Mouse (Mus musculus) midbrain, embryonic 11.5 days (tissue): ENCODE results near the gene Sectm1a. TPM values are rescaled to one million over a fixed set of nuclear protein-coding genes. Genes with fewer than 3 reads are reported as not detected.

Experiments used
- ATAC-seq: fragments of 200-750 bp; cut with Nextera tagmentation; 2 replicates; pipeline ENCODE4 v1.8.0; 2017; ENCODE audit warnings: moderate TSS enrichment, moderate library complexity; ENCODE audit not compliant: low FRiP score
- DNase-seq: peaks from one replicate; pipeline ENCODE4 v3.0.0; 2015; ENCODE audit warnings: low spot score; ENCODE audit errors: missing footprints
- H3K27ac ChIP-seq: fragments of 300-500 bp; sonication (generic); 2 replicates; pipeline ENCODE4 v1.5.1; 2014; ENCODE audit warnings: low read depth, low read length
- H3K27me3 ChIP-seq: fragments of 300-500 bp; sonication (generic); 2 replicates; pipeline ENCODE4 v1.6.1; 2014; ENCODE audit warnings: mild to moderate bottlenecking, low read length, moderate library complexity, mixed read lengths; ENCODE audit not compliant: control insufficient read depth, insufficient read depth
- H3K36me3 ChIP-seq: fragments of 300-500 bp; sonication (generic); 2 replicates; pipeline ENCODE4 v1.6.1; 2014; ENCODE audit warnings: mild to moderate bottlenecking, low read length, moderate library complexity, mixed read lengths; ENCODE audit not compliant: control insufficient read depth, insufficient read depth
- H3K4me1 ChIP-seq: fragments of 300-500 bp; sonication (generic); 2 replicates; pipeline ENCODE4 v1.6.1; 2014; ENCODE audit warnings: low read length; ENCODE audit not compliant: control insufficient read depth, insufficient read depth
- H3K4me2 ChIP-seq: fragments of 300-500 bp; sonication (generic); 2 replicates; pipeline ENCODE4 v1.6.1; 2014; ENCODE audit warnings: mild to moderate bottlenecking, moderate library complexity
- H3K4me3 ChIP-seq: fragments of 300-500 bp; sonication (generic); 2 replicates; pipeline ENCODE4 v1.5.1; 2014; ENCODE audit warnings: low read depth, low read length
- H3K9ac ChIP-seq: fragments of 300-500 bp; sonication (generic); 2 replicates; pipeline ENCODE4 v1.6.1; 2014; ENCODE audit warnings: low read length
- H3K9me3 ChIP-seq: fragments of 300-500 bp; sonication (generic); 2 replicates; pipeline ENCODE4 v1.6.1; 2016; ENCODE audit warnings: low read length; ENCODE audit not compliant: control insufficient read depth
- whole genome bisulfite sequencing: fragments of 180-500 bp; shearing (Covaris S2); extraction: QIAGEN DNeasy Blood & Tissue Kit; methylation state at CpG from one replicate; pipeline ENCODE4 v1.1.7; 2014; 5-methylcytosine and 5-hydroxymethylcytosine counted together
- polyA plus RNA-seq: library from polyadenylated mRNA; unstranded; fragments of >200 nt; fragmentation: Nextera tagmentation; extraction: Ambion mirVana; gene quantifications from 2 replicates; pipeline ENCODE4 v1.2.1, GENCODE M21; 2014

Sectm1a gene
- polyA plus RNA-seq, 1 experiment from 2014 or later = not detected

- no peak for DNase-seq
- H3K9ac ChIP-seq = no peak overlapping the region
- H3K4me1 ChIP-seq = no peaks in the 10 kb centered on the region
- no peak for ATAC-seq
- H3K27ac ChIP-seq = no peak overlapping the region
- no peaks in the 10 kb centered on the region for H3K36me3 ChIP-seq
- 91% methylated on average over 4 of the region's 4 CpGs for WGBS
- H3K27me3 ChIP-seq = no peaks in the 10 kb centered on the region
- H3K4me2 ChIP-seq = no peak overlapping the region
- H3K9me3 ChIP-seq = no peaks in the 10 kb centered on the region
- H3K4me3 ChIP-seq = no peak overlapping the region
These were observed 21.5 kb downstream of the Sectm1a start for GRCm38 (mm10) chr11:121059471-121059870.

DNA sequence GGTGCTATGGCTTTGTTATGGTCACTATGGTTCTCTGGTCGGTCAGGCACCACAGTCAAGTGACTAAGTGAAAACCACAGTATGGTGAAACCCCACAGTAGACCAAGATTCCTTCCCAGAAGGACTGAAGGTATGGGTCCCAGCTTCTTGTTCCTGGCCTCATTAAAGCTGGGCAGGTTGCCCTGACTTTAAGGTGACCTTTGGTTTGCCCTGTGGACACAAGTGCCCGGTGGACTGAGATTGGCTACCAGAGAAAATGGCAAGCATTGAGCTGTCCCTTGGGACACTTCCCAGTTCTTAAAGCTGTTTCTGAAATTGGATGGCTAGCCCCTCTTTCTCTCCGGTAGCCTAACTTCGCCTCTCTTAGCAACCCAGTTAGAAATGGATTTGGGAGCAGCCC lies 22.1 kb downstream of the Sectm1a start:
- no peak overlapping the region for H3K9ac ChIP-seq
- H3K4me3 ChIP-seq = no peak overlapping the region
- ATAC-seq = no peak
- H3K36me3 ChIP-seq = no peaks in the 10 kb centered on the region
- H3K27me3 ChIP-seq = no peaks in the 10 kb centered on the region
- WGBS = 89% methylated on average over 4 of the region's 4 CpGs
- H3K9me3 ChIP-seq = no peaks in the 10 kb centered on the region
- no peaks in the 10 kb centered on the region for H3K4me1 ChIP-seq
- H3K27ac ChIP-seq = no peak overlapping the region
- H3K4me2 ChIP-seq = no peak overlapping the region
- DNase-seq = no peak

DNA sequence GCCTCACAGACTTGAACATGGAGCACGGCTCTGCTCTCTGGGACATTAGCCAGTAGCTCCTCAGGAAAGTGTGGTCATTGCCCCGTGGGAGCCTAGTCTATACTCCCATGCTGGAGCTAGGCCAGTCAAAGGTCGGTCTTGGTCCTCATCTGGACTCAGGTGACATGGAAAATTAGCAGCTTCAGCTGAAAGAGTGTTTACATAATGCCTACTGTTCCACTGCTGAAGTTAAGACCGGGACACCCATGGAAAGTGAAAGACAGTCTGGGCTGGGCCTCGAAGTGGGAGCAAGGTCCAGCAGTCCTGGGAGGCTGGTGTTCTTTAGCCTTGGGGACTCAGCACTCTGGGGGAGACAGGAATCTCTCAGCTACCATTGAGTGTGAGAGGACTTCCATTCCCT lies 22.9 kb downstream of the Sectm1a start:
- 85% methylated on average over 5 of the region's 5 CpGs for WGBS
- H3K4me2 ChIP-seq = no peak overlapping the region
- H3K27me3 ChIP-seq = no peaks in the 10 kb centered on the region
- no peaks in the 10 kb centered on the region for H3K4me1 ChIP-seq
- H3K9ac ChIP-seq = no peak overlapping the region
- H3K27ac ChIP-seq = no peak overlapping the region
- H3K9me3 ChIP-seq = no peaks in the 10 kb centered on the region
- DNase-seq (no peak), ATAC-seq (no peak)
- no peak overlapping the region for H3K4me3 ChIP-seq
- H3K36me3 ChIP-seq = no peaks in the 10 kb centered on the region

GRCm38 (mm10) chr11:121056536-121057236 lies 24.3 kb downstream of the Sectm1a start:
- 72% methylated on average over 7 of the region's 7 CpGs for WGBS
- no peaks in the 10 kb centered on the region for H3K4me1 ChIP-seq
- DNase-seq = no peak
- no peaks in the 10 kb centered on the region for H3K36me3 ChIP-seq
- H3K9me3 ChIP-seq = no peaks in the 10 kb centered on the region
- no peak for ATAC-seq
- H3K4me3 ChIP-seq = no peak overlapping the region
- no peak overlapping the region for H3K4me2 ChIP-seq
- H3K27ac ChIP-seq = no peak overlapping the region
- H3K9ac ChIP-seq = no peak overlapping the region
- no peaks in the 10 kb centered on the region for H3K27me3 ChIP-seq

- ATAC-seq (peak; percentile 44; the same call in 1 of the 2 replicates), DNase-seq (peak; percentile 99)
- H3K27ac ChIP-seq = no peak overlapping the region
- H3K4me1 ChIP-seq = no peaks in the 10 kb centered on the region
- no peaks in the 10 kb centered on the region for H3K9me3 ChIP-seq
- 12% methylated on average over 8 of the region's 8 CpGs for WGBS
- no peak overlapping the region for H3K4me2 ChIP-seq
- H3K9ac ChIP-seq = no peak overlapping the region
- H3K36me3 ChIP-seq = no peaks in the 10 kb centered on the region
- no peaks in the 10 kb centered on the region for H3K27me3 ChIP-seq
- no peak overlapping the region for H3K4me3 ChIP-seq
These were observed 27.5 kb downstream of the Sectm1a start for GRCm38 (mm10) chr11:121053536-121053935.

GRCm38 (mm10) chr11:121052387-121052786 lies 28.6 kb downstream of the Sectm1a start:
- 76% methylated on average over 4 of the region's 4 CpGs for WGBS
- no peak for DNase-seq
- no peak for ATAC-seq

GRCm38 (mm10) chr11:121051793-121052192 lies 29.2 kb downstream of the Sectm1a start:
- H3K9me3 ChIP-seq = no peaks in the 10 kb centered on the region
- no peak overlapping the region for H3K4me2 ChIP-seq
- DNase-seq = no peak
- 66% methylated on average over 1 of the region's 1 CpGs for WGBS
- H3K36me3 ChIP-seq = no peaks in the 10 kb centered on the region
- no peaks in the 10 kb centered on the region for H3K27me3 ChIP-seq
- no peak overlapping the region for H3K27ac ChIP-seq
- no peaks in the 10 kb centered on the region for H3K4me1 ChIP-seq
- H3K4me3 ChIP-seq = no peak overlapping the region
- ATAC-seq = no peak
- H3K9ac ChIP-seq = no peak overlapping the region

More at GRCm38 (mm10) chr11:121052387-121052786, 28.6 kb downstream of the Sectm1a start:
- no peaks in the 10 kb centered on the region for H3K27me3 ChIP-seq
- H3K4me2 ChIP-seq = no peak overlapping the region
- H3K9ac ChIP-seq = no peak overlapping the region
- H3K27ac ChIP-seq = no peak overlapping the region
- H3K36me3 ChIP-seq = no peaks in the 10 kb centered on the region
- no peaks in the 10 kb centered on the region for H3K9me3 ChIP-seq
- no peak overlapping the region for H3K4me3 ChIP-seq
- no peaks in the 10 kb centered on the region for H3K4me1 ChIP-seq

DNA sequence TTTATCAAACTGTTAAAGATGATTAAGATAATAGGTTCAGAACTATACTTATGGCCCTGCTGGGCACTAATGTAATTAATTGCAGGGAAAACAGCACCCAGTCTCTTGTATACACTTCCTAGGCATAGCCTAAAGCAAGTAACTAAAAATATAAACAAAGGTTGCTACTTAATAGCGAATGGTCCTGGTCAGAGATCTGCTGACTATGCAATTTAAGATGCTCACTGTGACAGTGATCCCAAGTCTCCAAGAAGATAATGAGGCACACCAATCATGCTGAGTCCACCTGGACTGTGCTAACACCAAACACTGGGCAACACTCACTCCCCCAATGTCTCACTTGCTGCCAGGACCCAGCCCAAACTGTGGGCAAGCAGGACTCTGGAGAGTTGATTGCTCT lies 31.2 kb downstream of the Sectm1a start:
- Histone ChIP-seq H3K4me3 (no peak overlapping the region), H3K4me2 (no peak overlapping the region), H3K9me3 (no peaks in the 10 kb centered on the region), H3K27me3 (no peaks in the 10 kb centered on the region), H3K36me3 (no peaks in the 10 kb centered on the region), H3K9ac (no peak overlapping the region), H3K4me1 (no peaks in the 10 kb centered on the region), H3K27ac (no peak overlapping the region)
- DNase-seq (no peak), ATAC-seq (no peak)
- WGBS = 71% methylated on average over 1 of the region's 1 CpGs

DNA sequence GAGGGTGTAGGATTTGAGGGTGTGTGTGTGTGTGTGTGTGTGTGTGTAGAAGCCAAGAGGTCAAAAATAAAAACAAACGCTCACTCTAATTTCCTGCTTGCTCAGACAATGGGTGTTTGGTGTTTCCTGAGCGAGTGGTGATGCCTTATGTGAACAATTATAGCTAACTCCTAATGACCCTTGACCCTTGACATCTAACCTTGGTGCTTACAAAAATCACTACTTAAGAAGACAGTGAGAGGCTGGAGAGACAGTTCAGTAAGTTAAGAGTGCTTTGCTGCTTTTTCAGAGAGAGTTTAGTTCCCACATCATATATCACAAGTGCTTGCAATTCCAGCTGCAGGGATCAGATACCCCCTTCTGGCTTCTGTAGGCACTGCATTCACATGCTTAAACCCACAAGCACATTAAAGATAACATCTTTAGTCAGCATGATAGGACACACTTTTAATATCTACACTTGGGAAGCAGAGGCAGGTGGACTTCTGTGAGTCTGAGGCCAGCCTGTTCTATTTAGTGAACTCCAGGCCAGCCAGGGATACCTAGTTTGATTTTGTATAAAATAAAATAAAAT lies 33.1 kb downstream of the Sectm1a start:
- no peak overlapping the region for H3K27ac ChIP-seq
- no peak overlapping the region for H3K9ac ChIP-seq
- no peak for DNase-seq
- H3K4me2 ChIP-seq = no peak overlapping the region
- H3K36me3 ChIP-seq = no peaks in the 10 kb centered on the region
- 63% methylated on average over 2 of the region's 2 CpGs for WGBS
- no peak overlapping the region for H3K4me3 ChIP-seq
- H3K27me3 ChIP-seq = no peaks in the 10 kb centered on the region
- no peaks in the 10 kb centered on the region for H3K9me3 ChIP-seq
- no peak for ATAC-seq
- no peaks in the 10 kb centered on the region for H3K4me1 ChIP-seq
